Mouse (Mus musculus): ENCODE measurements around the gene Shisa4. TPM values are rescaled to one million over a fixed set of nuclear protein-coding genes. Genes with fewer than 3 reads are reported as not detected.

Gene Shisa4
- polyA plus RNA-seq, 1 experiment from 2014 or later = 43.5 TPM

DNA sequence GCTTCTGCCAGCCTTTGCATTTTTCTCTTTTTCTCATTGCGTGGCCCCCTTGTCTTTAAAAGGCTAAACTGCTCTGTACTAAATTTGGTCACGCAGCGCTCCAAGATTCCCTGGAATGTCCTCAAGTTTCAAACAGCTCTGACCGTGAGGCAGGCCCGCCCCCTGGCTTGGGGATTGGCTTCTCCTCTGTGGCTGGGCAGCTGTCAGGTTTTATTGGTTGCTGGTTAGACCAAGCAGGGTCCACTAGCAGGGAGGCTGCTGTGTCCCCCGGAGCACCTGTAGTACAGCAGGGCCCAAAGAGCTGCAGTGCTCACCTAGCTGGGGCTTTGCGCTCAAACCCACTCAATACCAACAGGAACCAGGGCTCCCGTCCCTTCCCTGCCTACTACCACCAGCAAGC lies 50.5 kb downstream of the Shisa4 start, which contains the start of gene Lmod1:
Gene Lmod1, plus strand, starts transcription at position 237 of the 400 bp plus-strand sequence.
- H3K4me3 ChIP-seq = peak within 1 kb of the TSS; percentile 6; the same call in 1 of the 2 replicates
- peak within 1 kb of the TSS; percentile 30 for H3K4me2 ChIP-seq (replicated peaks)
- peak; percentile 86 for ATAC-seq (ENCODE audit: insufficient number of reproducible peaks, insufficient read depth, low FRiP score, low TSS enrichment)
- H3K36me3 ChIP-seq = no peaks in the 10 kb centered on the region
- no peaks in the 10 kb centered on the region for H3K9me3 ChIP-seq
- no peaks in the 10 kb centered on the region for H3K27me3 ChIP-seq
- H3K9ac ChIP-seq = peak within 1 kb of the TSS; percentile 12; the same call in 1 of the 2 replicates
- 12% methylated on average over 8 of the region's 8 CpGs for WGBS
- H3K27ac ChIP-seq = peak within 1 kb of the TSS; percentile 61; the same call in 1 of the 2 replicates
- peaks cover 17% of the 10 kb centered on the region; the same call in 1 of the 2 replicates for H3K4me1 ChIP-seq

DNA sequence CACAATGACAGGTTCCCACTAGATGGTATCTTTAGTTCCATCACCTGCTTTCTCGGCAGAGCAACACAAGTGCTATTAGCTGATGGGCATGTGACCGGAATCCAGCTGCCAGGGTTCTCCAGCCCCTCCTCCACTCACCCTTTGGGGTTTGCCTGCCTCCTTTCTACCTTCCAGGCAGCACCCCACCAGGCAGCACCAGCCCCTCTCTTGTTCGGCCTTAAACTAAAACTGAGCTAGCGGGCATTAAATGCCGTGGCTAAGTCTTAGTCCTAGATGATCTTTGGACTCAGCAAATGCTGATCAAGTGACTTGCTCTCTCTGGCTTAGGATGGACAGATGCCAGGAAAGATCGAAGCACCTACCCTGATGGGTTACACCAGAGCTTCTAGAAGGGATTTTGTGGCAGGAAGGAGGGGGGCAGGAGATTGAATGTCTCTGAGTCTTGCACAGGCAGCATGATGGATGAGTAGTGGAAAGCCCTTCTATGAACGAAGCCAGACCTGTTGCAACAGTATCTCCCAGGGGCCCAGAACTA lies 51.6 kb downstream of the Shisa4 start:
- H3K9ac ChIP-seq = no peak overlapping the region
- WGBS = 72% methylated on average over 7 of the region's 7 CpGs
- ATAC-seq (ENCODE audit: insufficient number of reproducible peaks, insufficient read depth, low FRiP score, low TSS enrichment) = no peak
- H3K27ac ChIP-seq = 0 out of 2 replicates have a peak overlapping the region, but pooled peaks have one; percentile 61
- H3K4me3 ChIP-seq = no peak overlapping the region
- H3K27me3 ChIP-seq = no peaks in the 10 kb centered on the region
- H3K36me3 ChIP-seq = no peaks in the 10 kb centered on the region
- H3K9me3 ChIP-seq = no peaks in the 10 kb centered on the region
- peaks cover 17% of the 10 kb centered on the region; the same call in 1 of the 2 replicates for H3K4me1 ChIP-seq
- H3K4me2 ChIP-seq (replicated peaks) = no peak overlapping the region

Other genes with a start within 250 kb of the Shisa4 start
- 1.4 and 1.7 TPM in 2 replicates for gene Ptpn7, start 242.5 kb downstream of the Shisa4 start, polyA plus RNA-seq (2016; fragmentation: Nextera tagmentation; extraction: Ambion mirVana)
- 78.6 and 81.2 TPM in 2 replicates for gene Arl8a, start 228.4 kb downstream of the Shisa4 start, polyA plus RNA-seq (2016; fragmentation: Nextera tagmentation; extraction: Ambion mirVana)
- not detected in 2 replicates for gene Gpr37l1, start 207.6 kb downstream of the Shisa4 start, polyA plus RNA-seq (2016; fragmentation: Nextera tagmentation; extraction: Ambion mirVana)
- 5.5 and 6.6 TPM in 2 replicates for gene Elf3, start 116.7 kb downstream of the Shisa4 start, polyA plus RNA-seq (2016; fragmentation: Nextera tagmentation; extraction: Ambion mirVana)
- gene Rnpep, start 91.2 kb downstream of the Shisa4 start, polyA plus RNA-seq (2016; fragmentation: Nextera tagmentation; extraction: Ambion mirVana) = 91.1 and 93.5 TPM in 2 replicates
- gene Timm17a, start 61.5 kb downstream of the Shisa4 start, polyA plus RNA-seq (2016; fragmentation: Nextera tagmentation; extraction: Ambion mirVana) = 172 and 177 TPM in 2 replicates
- 0.50 and 0.87 TPM in 2 replicates for gene Lmod1, start 50.4 kb downstream of the Shisa4 start, polyA plus RNA-seq (2016; fragmentation: Nextera tagmentation; extraction: Ambion mirVana)
- 183 and 189 TPM in 2 replicates for gene Ipo9, start 55.3 kb upstream of the Shisa4 start, polyA plus RNA-seq (2016; fragmentation: Nextera tagmentation; extraction: Ambion mirVana)
- 18.6 and 19.6 TPM in 2 replicates for gene Nav1, start 232.1 kb upstream of the Shisa4 start, polyA plus RNA-seq (2016; fragmentation: Nextera tagmentation; extraction: Ambion mirVana)

Data from embryonic facial prominence, embryonic 12.5 days (tissue).